Mouse (Mus musculus) C2C12 (cell line): ENCODE data around the gene Mrgprg. TPM values are rescaled to one million over a fixed set of nuclear protein-coding genes. Genes with fewer than 3 reads are reported as not detected.

Experiments used
- H3K27me3 ChIP-seq: one replicate; pipeline ENCODE4 v1.6.1; 2011; ENCODE audit not compliant: control insufficient read depth, insufficient read depth, insufficient read length
- H3K36me3 ChIP-seq: one replicate; pipeline ENCODE4 v1.6.1; 2011; ENCODE audit not compliant: control insufficient read depth, insufficient read depth
- H3K4me3 ChIP-seq: one replicate; pipeline ENCODE4 v1.5.1; 2011; ENCODE audit warnings: mild to moderate bottlenecking, control low read depth; ENCODE audit not compliant: poor library complexity, insufficient read depth, severe bottlenecking
- H3K79me2 ChIP-seq: one replicate; pipeline ENCODE4 v1.6.1; 2011; ENCODE audit not compliant: control insufficient read depth, insufficient read depth
- H3K79me3 ChIP-seq: one replicate; pipeline ENCODE4 v1.6.1; 2011; ENCODE audit warnings: low read depth, control low read depth
- H3ac ChIP-seq: one replicate; pipeline ENCODE3; 2011; ENCODE audit warnings: low read depth; ENCODE audit not compliant: control insufficient read depth, insufficient read length
- CEBPB ChIP-seq: IDR thresholded peaks from one replicate; pipeline ENCODE4 v1.6.1; 2011; ENCODE audit warnings: low read depth, mild to moderate bottlenecking, control low read depth, moderate library complexity
- CTCF ChIP-seq: IDR thresholded peaks from one replicate; pipeline ENCODE4 v1.5.1; 2011; ENCODE audit not compliant: control insufficient read depth, insufficient read depth, insufficient read length
- FOSL1 ChIP-seq: IDR thresholded peaks from one replicate; pipeline ENCODE4 v1.8.0; 2011; ENCODE audit warnings: mild to moderate bottlenecking, low read length; ENCODE audit not compliant: poor library complexity, insufficient read depth, severe bottlenecking
- MAX ChIP-seq: IDR thresholded peaks from one replicate; pipeline ENCODE4 v1.6.1; 2011; ENCODE audit warnings: mild to moderate bottlenecking, control low read depth
- MYOD1 ChIP-seq: IDR thresholded peaks from one replicate; pipeline ENCODE4 v1.6.1; 2011; ENCODE audit warnings: low read depth; ENCODE audit not compliant: control insufficient read depth, insufficient read length
- MYOG ChIP-seq: IDR thresholded peaks from one replicate; pipeline ENCODE4 v1.6.1; 2011; ENCODE audit not compliant: control insufficient read depth, insufficient read length; ENCODE audit errors: extremely low read depth
- USF1 ChIP-seq: IDR thresholded peaks from one replicate; pipeline ENCODE4 v1.6.1; 2011; ENCODE audit warnings: low read depth, mild to moderate bottlenecking, control low read depth, moderate library complexity
- long read RNA-seq, 2 experiments: library from polyadenylated mRNA; unstranded; transcript quantifications; one replicate each; pipeline ENCODE4 v2.0.0; 2019 to 2020
- polyA plus RNA-seq: library from polyadenylated mRNA; unstranded; fragments of >200 nt; fragmentation: generic; extraction: Trizol; gene quantifications from one replicate; pipeline ENCODE4 v1.2.1, GENCODE M21; 2012; ENCODE audit warnings: missing spikeins

Gene Mrgprg
- not detected for polyA plus RNA-seq
- long read RNA-seq, experiment 1 = 0 reads
- long read RNA-seq, experiment 2 = 0 reads

GRCm38 (mm10) chr7:143766893-143767292 is at the start of gene Mrgprg:
Gene Mrgprg, minus strand, starts transcription at chr7:143766993.
- TF ChIP-seq USF1 = no peak
- no peak for TF ChIP-seq CEBPB
- TF ChIP-seq MYOD1 = no peak
- TF ChIP-seq MAX = no peak
- no peak for TF ChIP-seq FOSL1
- no peak for TF ChIP-seq CTCF
- no peak for TF ChIP-seq MYOG
- H3K79me3 ChIP-seq = no peaks in the 10 kb centered on the region
- no peak within 1 kb of the TSS for H3K4me3 ChIP-seq
- H3K79me2 ChIP-seq = no peaks in the 10 kb centered on the region
- no peaks in the 10 kb centered on the region for H3K27me3 ChIP-seq
- no peaks in the 10 kb centered on the region for H3K36me3 ChIP-seq
- H3ac ChIP-seq = no peak within 1 kb of the TSS

DNA sequence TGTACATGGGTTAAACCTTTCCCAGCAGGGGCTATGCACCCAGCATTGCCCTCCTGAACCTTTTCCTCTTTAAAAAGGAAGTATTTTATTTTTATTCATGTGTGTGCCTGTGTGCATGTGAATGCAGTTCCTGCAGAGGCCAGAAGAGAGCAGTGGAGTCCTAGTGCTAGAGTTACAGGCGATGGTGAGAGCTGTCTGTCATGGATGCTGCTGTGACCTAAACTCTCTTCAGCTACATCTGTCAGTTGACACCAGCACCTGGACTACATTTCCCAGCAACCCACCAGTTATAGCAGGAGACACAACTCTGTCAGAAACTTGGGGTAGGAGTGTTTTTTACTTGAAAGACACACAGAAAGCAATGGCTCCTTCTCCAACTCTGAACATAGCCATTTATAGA is 42.1 kb upstream of the Mrgprg start:
- TF ChIP-seq MYOG (no peak), USF1 (no peak), CEBPB (no peak)
- H3K36me3 ChIP-seq = peaks cover 46% of the 10 kb centered on the region
- no peaks in the 10 kb centered on the region for H3K79me3 ChIP-seq
- no peaks in the 10 kb centered on the region for H3K27me3 ChIP-seq
- H3K79me2 ChIP-seq = no peaks in the 10 kb centered on the region
- H3K4me3 ChIP-seq = no peak overlapping the region
- H3ac ChIP-seq = no peak overlapping the region

- Histone ChIP-seq H3K79me2 (no peaks in the 10 kb centered on the region), H3K36me3 (peaks cover 24% of the 10 kb centered on the region), H3ac (no peak overlapping the region), H3K4me3 (no peak overlapping the region), H3K79me3 (no peaks in the 10 kb centered on the region), H3K27me3 (no peaks in the 10 kb centered on the region)
- TF ChIP-seq USF1 (no peak), CTCF (no peak), MYOD1 (no peak), CEBPB (no peak), FOSL1 (no peak), MYOG (no peak), MAX (no peak)
These were observed 38.4 kb upstream of the Mrgprg start for GRCm38 (mm10) chr7:143805199-143805624.

- H3ac ChIP-seq = no peak overlapping the region
- H3K79me3 ChIP-seq = no peaks in the 10 kb centered on the region
- TF ChIP-seq MYOG (no peak), USF1 (peak; percentile 1), FOSL1 (peak; percentile 65), CTCF (no peak), MAX (no peak), CEBPB (no peak), MYOD1 (peak; percentile 81)
- H3K27me3 ChIP-seq = no peaks in the 10 kb centered on the region
- H3K36me3 ChIP-seq = peaks cover 25% of the 10 kb centered on the region
- H3K79me2 ChIP-seq = no peaks in the 10 kb centered on the region
- no peak overlapping the region for H3K4me3 ChIP-seq
These were observed 34.6 kb upstream of the Mrgprg start for GRCm38 (mm10) chr7:143801195-143802065.

DNA sequence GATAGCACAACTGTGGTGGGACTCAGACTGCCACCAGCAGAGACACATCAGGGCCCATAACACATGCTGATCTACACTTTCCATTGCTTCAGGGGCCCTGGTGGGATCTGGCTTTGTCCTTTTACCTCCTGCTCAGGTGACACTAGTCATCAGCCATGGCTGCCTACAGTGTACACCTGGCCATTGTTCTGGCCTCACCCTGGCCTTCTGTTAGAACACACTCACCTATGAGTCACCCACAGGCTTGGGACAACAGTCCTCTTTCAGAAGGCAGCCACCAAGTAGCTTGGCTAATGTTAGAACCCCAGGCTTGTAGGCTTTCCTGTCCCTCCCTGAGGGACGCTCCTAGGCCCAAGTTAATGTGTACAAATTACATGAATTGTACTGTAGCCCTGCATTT is 34.0 kb upstream of the Mrgprg start:
- TF ChIP-seq USF1 (no peak), MAX (no peak), CEBPB (no peak), MYOG (no peak), CTCF (no peak)
- no peak overlapping the region for H3ac ChIP-seq
- H3K4me3 ChIP-seq = no peak overlapping the region
- no peaks in the 10 kb centered on the region for H3K79me2 ChIP-seq
- H3K27me3 ChIP-seq = no peaks in the 10 kb centered on the region
- H3K36me3 ChIP-seq = peaks cover 27% of the 10 kb centered on the region
- no peaks in the 10 kb centered on the region for H3K79me3 ChIP-seq

- Histone ChIP-seq H3K79me2 (no peaks in the 10 kb centered on the region), H3ac (no peak overlapping the region), H3K79me3 (no peaks in the 10 kb centered on the region), H3K36me3 (peaks cover 24% of the 10 kb centered on the region), H3K27me3 (no peaks in the 10 kb centered on the region), H3K4me3 (no peak overlapping the region)
- peak; percentile 65 for TF ChIP-seq MYOD1
- no peak for TF ChIP-seq USF1
These were observed 32.0 kb upstream of the Mrgprg start for GRCm38 (mm10) chr7:143798783-143799182.
